Mouse (Mus musculus) gastrocnemius, adult 2 months (tissue): ENCODE data around the gene Zswim8. TPM values are rescaled to one million over a fixed set of nuclear protein-coding genes. Genes with fewer than 3 reads are reported as not detected.

ENCODE experiments used
- DNase-seq: peaks from one replicate; pipeline ENCODE4 v3.0.0; 2022
- H3K27ac ChIP-seq: fragments of 200-600 bp; 2 replicates; pipeline ENCODE4 v1.8.1; 2022; ENCODE audit warnings: mild to moderate bottlenecking
- H3K4me3 ChIP-seq: fragments of 200-600 bp; 2 replicates; pipeline ENCODE4 v1.8.1; 2022; ENCODE audit warnings: mild to moderate bottlenecking, moderate library complexity
- CTCF ChIP-seq: fragments of 200-600 bp; IDR thresholded peaks from 2 replicates; pipeline ENCODE4 v1.8.1; 2022; ENCODE audit warnings: antibody characterized with exemption, mild to moderate bottlenecking, moderate library complexity
- intact Hi-C: fragments of 180-260 bp; cut with DNase I; formaldehyde crosslinking; loops from one replicate; pipeline ENCODE4 v1.15.1; 2025
- total RNA-seq, 2 experiments: library from RNA; stranded (reverse); gene quantifications; 2 replicates each; pipeline ENCODE4 v1.2.3; 2021

Gene Zswim8
- total RNA-seq, 2 experiments from 2014 or later: 35.0 to 37.0 TPM

GRCm38 (mm10) chr14:20672990-20673389, 34.4 kb upstream of the Zswim8 start:
- DNase-seq: no peak
- peak overlapping the region; percentile 98 for H3K27ac ChIP-seq
- peak; percentile 61 for TF ChIP-seq CTCF
- peak overlapping the region; percentile 85 for H3K4me3 ChIP-seq
- intact Hi-C loops: no loop called here

GRCm38 (mm10) chr14:20673735-20674063, 33.7 kb upstream of the Zswim8 start:
- peak; percentile 59 for DNase-seq
- intact Hi-C loops: loop anchor here (2.0 kb wide), 1 partner anchor 23 kb away; no protein-coding TSS in a partner anchor
- Histone ChIP-seq H3K27ac (peak overlapping the region; percentile 98), H3K4me3 (peak overlapping the region; percentile 85)
- no peak for TF ChIP-seq CTCF

DNA sequence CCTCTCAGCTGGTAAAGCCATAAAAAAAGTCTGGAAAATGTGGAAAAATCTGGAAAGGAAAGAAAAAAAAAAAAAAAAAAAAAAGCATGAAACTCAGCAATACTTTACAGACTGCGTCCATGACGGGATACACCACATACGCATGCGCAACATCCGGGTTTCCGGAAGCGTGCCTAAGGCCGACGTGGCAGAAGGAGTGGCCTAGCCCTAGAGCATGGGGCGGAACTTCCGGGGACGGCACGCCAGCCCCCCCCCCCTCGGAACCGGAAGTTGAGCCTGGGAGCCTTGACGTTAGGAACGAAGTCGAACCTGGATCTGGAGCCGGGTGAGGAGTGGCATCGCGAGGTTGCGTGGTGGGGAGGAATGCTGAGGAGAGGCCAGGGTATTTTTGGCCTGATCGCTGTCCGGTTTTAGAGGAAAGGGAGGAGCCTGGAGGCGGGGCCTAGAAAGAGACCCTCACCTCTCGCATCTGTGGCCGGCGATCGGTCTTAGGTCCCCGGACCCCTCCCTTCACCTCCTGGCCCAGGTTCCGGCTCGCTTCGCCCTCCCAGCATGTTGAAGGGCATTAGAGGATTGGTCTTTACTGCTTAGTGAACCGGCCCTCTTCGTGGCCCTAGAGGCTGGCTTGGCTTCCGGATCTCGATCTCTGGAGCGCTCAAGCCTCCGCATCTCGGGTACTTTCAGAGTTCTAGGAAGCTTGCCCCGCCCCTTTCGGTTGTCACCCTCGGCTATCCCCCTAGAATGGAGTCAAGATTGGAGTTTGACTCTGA, 33.1 kb upstream of the Zswim8 start, which contains the start of gene Sec24c:
Sec24c (plus strand) TSS at position 245 of the 770 bp plus-strand sequence.
- H3K4me3 ChIP-seq: peak within 1 kb of the TSS; percentile 85

DNA sequence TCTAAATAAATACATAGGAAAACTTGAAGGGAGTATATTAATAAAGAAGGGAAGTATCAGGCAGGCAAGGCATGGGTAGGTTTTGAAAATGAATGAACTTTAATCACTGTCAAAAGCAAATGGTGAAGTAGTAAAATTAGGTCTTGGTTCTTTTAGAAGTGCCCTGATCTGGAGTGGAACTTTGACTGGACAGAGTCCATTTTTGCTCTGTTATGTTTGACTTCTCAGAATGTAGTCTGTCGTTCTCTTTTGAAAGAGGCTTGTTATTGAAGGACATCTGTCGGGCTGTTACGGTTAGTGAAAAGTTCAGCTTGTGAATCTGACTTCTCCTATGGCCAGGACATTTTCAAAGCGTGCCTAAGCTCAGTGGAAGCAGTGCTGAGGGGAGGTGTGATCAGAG, 29.4 kb upstream of the Zswim8 start:
- no peak for TF ChIP-seq CTCF
- H3K4me3 ChIP-seq: no peak overlapping the region
- H3K27ac ChIP-seq: no peak overlapping the region
- DNase-seq: no peak
- intact Hi-C loops: no loop called here

More for the DNA sequence above, 33.1 kb upstream of the Zswim8 start, which contains the start of gene Sec24c:
- TF ChIP-seq CTCF: 0 out of 2 replicates have a peak, but pooled peaks have one; percentile 1
- DNase-seq: peak; percentile 99
- peak within 1 kb of the TSS; percentile 98 for H3K27ac ChIP-seq
- intact Hi-C loops: loop anchor here (2.0 kb wide), 1 partner anchor 23 kb away; no protein-coding TSS in a partner anchor

DNA sequence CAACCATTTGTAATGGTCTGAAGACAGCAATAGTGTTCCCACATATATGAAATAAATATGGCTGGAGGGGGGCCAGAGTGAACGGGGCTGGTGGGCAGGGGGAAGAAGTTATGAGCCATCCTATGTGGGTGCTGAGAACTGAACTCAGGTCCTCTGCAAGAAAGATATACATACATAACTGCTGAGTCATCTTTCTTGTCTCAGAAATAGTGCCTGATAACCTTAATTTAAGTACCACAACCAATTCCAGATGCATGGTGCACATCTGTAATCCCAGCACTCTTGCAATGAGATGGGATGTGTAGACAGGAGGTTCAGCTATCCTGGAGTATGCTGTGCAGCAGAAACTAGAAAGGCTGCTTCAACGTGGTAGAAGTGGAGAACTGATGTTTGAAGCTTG, 25.6 kb upstream of the Zswim8 start:
- Histone ChIP-seq H3K27ac (peak overlapping the region; percentile 63; the same call in 1 of the 2 replicates), H3K4me3 (no peak overlapping the region)
- intact Hi-C loops: no loop called here
- DNase-seq: no peak
- TF ChIP-seq CTCF: no peak

DNA sequence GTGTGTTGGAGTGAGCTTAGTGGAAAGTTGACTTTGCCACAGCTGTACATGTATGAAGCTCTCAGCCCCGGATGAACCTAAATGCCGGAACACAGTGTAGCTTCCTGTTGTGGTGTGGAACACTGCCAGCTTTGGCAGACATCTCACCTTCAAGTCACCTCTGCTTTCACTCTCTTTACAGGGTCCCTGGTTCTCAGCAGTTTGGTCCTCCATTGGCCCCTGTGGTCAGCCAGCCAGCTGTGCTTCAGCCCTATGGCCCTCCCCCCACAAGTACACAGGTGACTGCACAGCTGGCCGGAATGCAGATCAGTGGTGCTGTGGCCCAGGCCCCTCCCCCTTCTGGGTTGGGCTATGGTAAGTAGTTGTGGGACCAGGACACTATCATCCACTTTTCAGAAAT, 24.9 kb upstream of the Zswim8 start:
- intact Hi-C loops: no loop called here
- peak; percentile 31 for DNase-seq
- Histone ChIP-seq H3K4me3 (no peak overlapping the region), H3K27ac (peak overlapping the region; percentile 63)
- TF ChIP-seq CTCF: no peak

DNA sequence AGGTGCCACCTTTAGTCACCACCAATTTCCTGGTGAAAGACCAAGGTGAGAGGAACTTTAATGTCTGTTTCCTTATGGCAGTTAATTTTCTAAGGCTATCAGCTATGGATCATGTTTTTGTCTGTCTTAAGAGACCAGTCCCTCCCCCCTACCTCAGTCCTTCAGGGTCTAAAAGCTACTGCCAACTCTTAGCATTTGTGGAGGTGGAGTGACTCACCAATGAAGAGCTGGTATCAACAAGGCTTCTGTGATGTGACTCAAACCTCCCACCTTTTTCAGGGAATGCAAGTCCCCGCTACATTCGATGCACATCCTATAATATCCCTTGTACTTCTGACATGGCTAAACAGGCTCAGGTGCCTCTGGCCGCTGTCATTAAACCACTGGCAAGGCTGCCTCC, 20.8 kb upstream of the Zswim8 start:
- H3K4me3 ChIP-seq: no peak overlapping the region
- intact Hi-C loops: no loop called here
- H3K27ac ChIP-seq: no peak overlapping the region
- DNase-seq: no peak
- TF ChIP-seq CTCF: no peak

- intact Hi-C loops: no loop called here
- no peak overlapping the region for H3K4me3 ChIP-seq
- DNase-seq: no peak
- no peak for TF ChIP-seq CTCF
- no peak overlapping the region for H3K27ac ChIP-seq
These were observed 18.3 kb upstream of the Zswim8 start for GRCm38 (mm10) chr14:20689009-20689408.

- intact Hi-C loops: no loop called here
- TF ChIP-seq CTCF: no peak
- H3K27ac ChIP-seq: no peak overlapping the region
- no peak overlapping the region for H3K4me3 ChIP-seq
- no peak for DNase-seq
These were observed 15.6 kb upstream of the Zswim8 start for GRCm38 (mm10) chr14:20691772-20692171.

DNA sequence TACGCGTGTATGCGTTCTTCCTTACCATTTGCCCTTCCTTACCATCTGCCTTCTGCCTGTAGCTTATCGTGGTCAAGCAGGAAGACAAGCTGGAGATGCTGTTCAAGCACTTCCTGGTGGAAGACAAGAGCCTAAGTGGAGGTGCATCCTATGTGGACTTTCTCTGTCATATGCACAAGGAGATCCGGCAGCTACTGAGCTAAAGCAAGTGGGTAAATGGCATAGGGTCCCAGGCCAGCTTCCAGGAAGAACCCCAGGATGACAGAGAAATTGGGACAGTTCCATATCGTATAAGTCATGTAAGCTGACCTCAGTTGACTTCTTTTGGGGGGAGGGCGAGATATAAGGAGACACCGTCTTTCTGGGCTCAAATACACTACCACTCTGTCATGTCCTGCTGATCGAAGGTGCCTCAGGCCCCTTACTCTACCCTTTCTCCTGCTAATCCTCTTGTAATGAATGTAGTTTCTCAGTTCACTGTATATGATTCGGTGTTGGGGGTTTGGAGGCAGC, 13.7 kb upstream of the Zswim8 start:
- intact Hi-C loops: no loop called here
- no peak for DNase-seq
- TF ChIP-seq CTCF: no peak
- no peak overlapping the region for H3K4me3 ChIP-seq
- peak overlapping the region; percentile 95; the same call in 1 of the 2 replicates for H3K27ac ChIP-seq

DNA sequence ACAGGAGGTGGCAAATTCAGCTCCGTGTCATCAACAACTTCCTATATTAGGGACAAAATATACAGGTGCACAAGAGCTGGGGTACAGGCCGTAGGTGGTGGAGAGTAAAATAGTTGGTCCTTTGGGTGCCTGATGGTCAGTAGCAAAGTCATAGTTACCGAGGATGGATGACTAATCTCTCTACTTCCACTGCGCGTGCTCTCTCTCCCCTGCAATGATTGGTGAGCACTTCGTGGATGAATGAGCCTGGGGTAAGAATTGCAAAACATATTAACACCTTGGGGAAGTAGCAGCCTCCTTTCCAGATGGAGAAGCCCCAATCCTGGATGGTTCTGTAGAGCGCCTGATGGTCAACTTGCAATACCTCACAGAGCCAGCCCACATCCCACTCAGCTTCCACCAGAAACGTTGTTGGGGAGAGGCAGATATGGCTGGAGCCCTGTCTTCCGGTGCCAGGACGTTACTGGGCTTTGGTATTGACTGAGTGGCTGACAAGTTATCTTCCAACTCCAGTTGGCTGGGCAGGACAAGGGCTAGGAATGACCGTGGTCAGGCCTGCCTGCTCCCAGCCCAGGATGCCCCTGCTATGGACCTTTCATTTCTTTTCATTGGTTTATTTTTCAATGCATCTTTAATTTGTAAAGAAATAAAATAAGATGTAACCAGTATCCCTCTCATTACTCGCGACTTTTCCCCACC, 13.0 kb upstream of the Zswim8 start:
- DNase-seq: no peak
- no peak for TF ChIP-seq CTCF
- Histone ChIP-seq H3K4me3 (peak overlapping the region; percentile 89), H3K27ac (peak overlapping the region; percentile 95)
- intact Hi-C loops: no loop called here

- Histone ChIP-seq H3K4me3 (peak within 1 kb of the TSS; percentile 89), H3K27ac (peak within 1 kb of the TSS; percentile 95)
- TF ChIP-seq CTCF: no peak
- peak; percentile 91 for DNase-seq
- intact Hi-C loops: no loop called here
These were observed 12.2 kb upstream of the Zswim8 start, which contains the start of gene Fut11 for GRCm38 (mm10) chr14:20694884-20695760. Fut11 (plus strand) TSS chr14:20694968.
